Mouse (Mus musculus): ENCODE data around the gene Zfp57.

DNA sequence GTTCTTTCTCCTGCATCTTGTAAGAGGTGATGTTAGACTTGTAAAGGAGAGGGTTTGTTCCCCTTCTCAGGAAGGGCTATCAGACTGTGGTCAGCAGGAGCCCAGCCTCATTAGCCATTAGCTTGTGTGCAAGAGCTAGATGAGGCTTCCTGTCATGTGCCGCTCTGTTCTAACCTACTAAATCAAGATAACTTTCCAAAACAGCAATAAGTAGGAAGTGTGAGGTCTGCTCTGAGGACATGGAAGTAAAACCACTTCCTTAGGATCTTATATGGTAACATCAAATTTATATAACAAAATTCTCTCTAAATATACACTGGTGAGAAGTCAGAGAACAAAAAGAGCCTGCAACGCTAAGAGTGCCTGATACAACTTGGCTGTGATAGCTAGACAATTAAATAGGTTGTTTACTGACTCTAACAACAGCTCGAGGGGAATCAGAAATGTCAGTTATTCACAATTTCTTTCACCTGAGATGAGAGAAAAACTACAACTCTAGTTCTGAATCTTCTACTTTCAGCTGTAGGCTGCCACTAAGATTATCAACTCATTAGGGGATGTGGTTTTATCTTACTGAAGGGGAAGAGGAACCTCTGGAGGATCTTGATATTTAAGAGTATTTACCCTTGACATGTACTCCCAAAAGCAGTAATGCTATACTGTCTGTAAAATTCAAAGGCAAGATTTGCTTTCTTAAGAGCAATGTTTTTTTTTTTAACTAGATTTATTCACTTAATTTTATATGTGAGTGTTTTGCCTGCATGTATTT, 8.4 kb upstream of the Zfp57 start:
- TF ChIP-seq POLR2A (IDR thresholded peaks at IDR 0.05; ENCODE audit: insufficient read depth, low read length) (no peak), CTCF (IDR thresholded peaks at IDR 0.05; ENCODE audit: low read depth, low read length) (no peak), EP300 (IDR thresholded peaks at IDR 0.05; ENCODE audit: insufficient read depth, low read depth, low read length) (no peak)

All from ES-Bruce4 (cell line).